Mouse (Mus musculus): ENCODE measurements around the gene Iqgap1.

GRCm38 (mm10) chr7:80699709-80700108 lies 126.1 kb downstream of the Iqgap1 start:
- TF ChIP-seq POLR2A (IDR thresholded peaks at IDR 0.05; ENCODE audit: extremely low read depth, insufficient read depth, low read length) (no peak), CTCF (IDR thresholded peaks at IDR 0.05; ENCODE audit: low read depth, low read length) (no peak)
